Mouse (Mus musculus) MEL (cell line): ENCODE data around the gene Smim24.
A peak's percentile ranks its signal among the peaks of the same experiment; 100 is the strongest.

Experiments
- CTCF ChIP-seq, 3 experiments: IDR thresholded peaks in 2 of 3; conservative IDR thresholded peaks in 1 of 3; 2 replicates each; pipeline ENCODE4 v1.5.1; 2011 to 2012; ENCODE audit warnings: low read length in 3 of 3, low read depth in 2 of 3, mild to moderate bottlenecking in 2 of 3, improper control_type of control experiment in 1 of 3, inconsistent platforms in 1 of 3, mixed read lengths in 1 of 3, moderate library complexity in 1 of 3; ENCODE audit not compliant: control insufficient read depth in 1 of 3, insufficient read depth in 1 of 3, poor library complexity in 1 of 3, severe bottlenecking in 1 of 3
- EP300 ChIP-seq, 2 experiments: IDR thresholded peaks; 2 replicates each; pipeline ENCODE4 v1.6.1; 2011; ENCODE audit warnings: improper control_type of control experiment in 2 of 2, low read length in 2 of 2, low read depth in 1 of 2, mild to moderate bottlenecking in 1 of 2
- ETS1 ChIP-seq: IDR thresholded peaks from 2 replicates; pipeline ENCODE4 v1.6.1; 2012; ENCODE audit warnings: low read depth, mild to moderate bottlenecking, inconsistent platforms, low read length, improper control_type of control experiment, moderate library complexity
- GATA1 ChIP-seq: IDR thresholded peaks from 2 replicates; pipeline ENCODE4 v1.6.1; 2011; ENCODE audit warnings: low read depth, low read length, improper control_type of control experiment
- MAX ChIP-seq: IDR thresholded peaks from 2 replicates; pipeline ENCODE4 v1.6.1; 2011; ENCODE audit warnings: low read length, improper control_type of control experiment
- MYC ChIP-seq: IDR thresholded peaks from 2 replicates; pipeline ENCODE4 v1.6.1; 2011; ENCODE audit warnings: low read depth, mild to moderate bottlenecking, low read length, improper control_type of control experiment, moderate library complexity
- TAL1 ChIP-seq: IDR thresholded peaks from 2 replicates; pipeline ENCODE4 v1.6.1; 2012; ENCODE audit warnings: mild to moderate bottlenecking, inconsistent platforms, low read length, moderate library complexity, mixed read lengths
- USF2 ChIP-seq, 2 experiments: IDR thresholded peaks; 2 replicates each; pipeline ENCODE4 v1.6.1; 2011 to 2012; ENCODE audit warnings: improper control_type of control experiment in 2 of 2, low read length in 2 of 2, borderline replicate concordance in 1 of 2, inconsistent platforms in 1 of 2, low read depth in 1 of 2, mild to moderate bottlenecking in 1 of 2; ENCODE audit not compliant: insufficient read depth in 1 of 2
- ZC3H11A ChIP-seq: IDR thresholded peaks from 2 replicates; pipeline ENCODE4 v1.6.1; 2012; ENCODE audit warnings: low read depth, mild to moderate bottlenecking, inconsistent platforms, low read length, improper control_type of control experiment

GRCm38 (mm10) chr10:81441019-81441418 is 48.2 kb downstream of the Smim24 start:
- TF ChIP-seq USF2 (IDR thresholded peaks at IDR 0.05; ENCODE audit: borderline replicate concordance in 1 of 2, insufficient read depth in 1 of 2, low read depth in 1 of 2, low read length in 2 of 2) (no peak), ETS1 (no peak), EP300 (IDR thresholded peaks at IDR 0.05; ENCODE audit: low read depth in 1 of 2, low read length in 2 of 2) (no peak), TAL1 (no peak), MYC (no peak), ZC3H11A (peak; percentile 22; the same call in 1 of the 2 replicates), CTCF (IDR thresholded peaks at IDR 0.05 in 2 of 3, conservative IDR thresholded peaks at IDR 0.05 in 1 of 3; ENCODE audit: control insufficient read depth in 1 of 3, insufficient read depth in 1 of 3, low read depth in 2 of 3, low read length in 3 of 3, poor library complexity in 1 of 3, severe bottlenecking in 1 of 3) (peak in 2 of 3 experiments; percentile 42 to 62; a peak in 4 of 6 replicates), MAX (no peak), GATA1 (no peak)
